Mouse (Mus musculus) MEL (cell line): Measurements from ENCODE around the gene Atf3. TPM values are rescaled to one million over a fixed set of nuclear protein-coding genes. Genes with fewer than 3 reads are reported as not detected.

ENCODE experiments used
- DNase-seq: peaks from one replicate; pipeline ENCODE4 v3.0.0; 2011; ENCODE audit warnings: low read depth, low spot score
- H3K27ac ChIP-seq: 2 replicates; pipeline ENCODE4 v1.5.1; 2012; ENCODE audit warnings: low read depth, mild to moderate bottlenecking, control low read depth, low read length, moderate library complexity; ENCODE audit not compliant: control insufficient read depth
- H3K27me3 ChIP-seq, 2 experiments: fragments of 150-350 bp in 1 of 2; sonication (generic) in 1 of 2; 2 replicates each; pipeline ENCODE4 v1.6.1; 2012; ENCODE audit warnings: low read length in 2 of 2, mild to moderate bottlenecking in 2 of 2, improper control_type of control experiment in 1 of 2, moderate library complexity in 1 of 2; ENCODE audit not compliant: insufficient read depth in 2 of 2, control insufficient read depth in 1 of 2
- H3K36me3 ChIP-seq, 2 experiments: 2 replicates each; pipeline ENCODE4 v1.6.1; 2012 to 2014; ENCODE audit warnings: low read length in 2 of 2, improper control_type of control experiment in 1 of 2, inconsistent platforms in 1 of 2, mild to moderate bottlenecking in 1 of 2; ENCODE audit not compliant: insufficient read depth in 2 of 2, control insufficient read depth in 1 of 2
- H3K4me1 ChIP-seq, 2 experiments: fragments of 150-350 bp in 1 of 2; sonication (generic) in 1 of 2; 2 replicates each; pipeline ENCODE4 v1.6.1; 2012; ENCODE audit warnings: low read length in 2 of 2, improper control_type of control experiment in 1 of 2, mild to moderate bottlenecking in 1 of 2; ENCODE audit not compliant: insufficient read depth in 2 of 2, control insufficient read depth in 1 of 2
- H3K4me3 ChIP-seq, 2 experiments: fragments of 150-350 bp in 1 of 2; sonication (generic) in 1 of 2; 2 replicates each; pipeline ENCODE4 v1.5.1; 2012; ENCODE audit warnings: low read depth in 2 of 2, low read length in 2 of 2, mild to moderate bottlenecking in 2 of 2, moderate library complexity in 2 of 2, control low read depth in 1 of 2, improper control_type of control experiment in 1 of 2; ENCODE audit not compliant: control insufficient read depth in 1 of 2, insufficient read depth in 1 of 2
- H3K79me2 ChIP-seq: 2 replicates; pipeline ENCODE4 v1.6.1; 2012; ENCODE audit warnings: mild to moderate bottlenecking, low read length, moderate library complexity; ENCODE audit not compliant: control insufficient read depth, poor library complexity, insufficient read depth
- H3K9ac ChIP-seq: 2 replicates; pipeline ENCODE4 v1.6.1; 2012; ENCODE audit warnings: low read depth, mild to moderate bottlenecking, control low read depth, low read length, moderate library complexity; ENCODE audit not compliant: control insufficient read depth, poor library complexity, severe bottlenecking
- H3K9me3 ChIP-seq: fragments of 150-350 bp; sonication (generic); replicated peaks from 2 replicates; pipeline ENCODE4 v1.6.1; 2012; ENCODE audit warnings: mild to moderate bottlenecking, low read length, improper control_type of control experiment, moderate library complexity; ENCODE audit not compliant: insufficient read depth
- BHLHE40 ChIP-seq: IDR thresholded peaks from 2 replicates; pipeline ENCODE4 v1.6.1; 2012; ENCODE audit warnings: low read depth, mild to moderate bottlenecking, inconsistent platforms, low read length, improper control_type of control experiment, borderline replicate concordance
- CHD1 ChIP-seq: IDR thresholded peaks from 2 replicates; pipeline ENCODE4 v1.6.1; 2012; ENCODE audit warnings: low read depth, mild to moderate bottlenecking, inconsistent platforms, low read length, improper control_type of control experiment
- ELF1 ChIP-seq: IDR thresholded peaks from 2 replicates; pipeline ENCODE4 v1.6.1; 2014; ENCODE audit warnings: low read depth, mild to moderate bottlenecking, inconsistent platforms, low read length, improper control_type of control experiment, moderate library complexity
- EP300 ChIP-seq, 2 experiments: IDR thresholded peaks; 2 replicates each; pipeline ENCODE4 v1.6.1; 2011; ENCODE audit warnings: improper control_type of control experiment in 2 of 2, low read length in 2 of 2, low read depth in 1 of 2, mild to moderate bottlenecking in 1 of 2
- ETS1 ChIP-seq: IDR thresholded peaks from 2 replicates; pipeline ENCODE4 v1.6.1; 2012; ENCODE audit warnings: low read depth, mild to moderate bottlenecking, inconsistent platforms, low read length, improper control_type of control experiment, moderate library complexity
- GABPA ChIP-seq: IDR thresholded peaks from 2 replicates; pipeline ENCODE4 v1.6.1; 2012; ENCODE audit warnings: low read depth, mild to moderate bottlenecking, inconsistent platforms, low read length, improper control_type of control experiment, moderate library complexity
- HCFC1 ChIP-seq: IDR thresholded peaks from 2 replicates; pipeline ENCODE4 v1.6.1; 2012; ENCODE audit warnings: low read depth, mild to moderate bottlenecking, inconsistent platforms, low read length, improper control_type of control experiment, moderate library complexity
- JUND ChIP-seq: IDR thresholded peaks from 2 replicates; pipeline ENCODE4 v1.6.1; 2011; ENCODE audit warnings: low read depth, mild to moderate bottlenecking, improper control_type of control experiment, low read length
- MAX ChIP-seq: IDR thresholded peaks from 2 replicates; pipeline ENCODE4 v1.6.1; 2011; ENCODE audit warnings: low read length, improper control_type of control experiment
- MAZ ChIP-seq: IDR thresholded peaks from 2 replicates; pipeline ENCODE4 v1.6.1; 2012; ENCODE audit warnings: low read depth, mild to moderate bottlenecking, inconsistent platforms, low read length, improper control_type of control experiment
- MEF2A ChIP-seq: IDR thresholded peaks from 2 replicates; pipeline ENCODE4 v1.6.1; 2014; ENCODE audit warnings: low read depth, mild to moderate bottlenecking, inconsistent platforms, low read length, improper control_type of control experiment; ENCODE audit not compliant: poor library complexity, insufficient replicate concordance, severe bottlenecking; ENCODE audit errors: extremely low read depth
- MYB ChIP-seq: IDR thresholded peaks from 2 replicates; pipeline ENCODE4 v1.6.1; 2011; ENCODE audit warnings: mild to moderate bottlenecking, low read depth, low read length, improper control_type of control experiment
- MYC ChIP-seq: IDR thresholded peaks from 2 replicates; pipeline ENCODE4 v1.6.1; 2011; ENCODE audit warnings: low read depth, mild to moderate bottlenecking, low read length, improper control_type of control experiment, moderate library complexity
- POLR2A ChIP-seq, 2 experiments: IDR thresholded peaks; 2 replicates each; pipeline ENCODE4 v1.6.1; 2011 to 2012; ENCODE audit warnings: low read length in 2 of 2, mild to moderate bottlenecking in 2 of 2, control low read depth in 1 of 2, improper control_type of control experiment in 1 of 2, low read depth in 1 of 2, moderate library complexity in 1 of 2; ENCODE audit not compliant: control insufficient read depth in 1 of 2, insufficient read depth in 1 of 2, poor library complexity in 1 of 2
- POLR2AphosphoS5 ChIP-seq: IDR thresholded peaks from 2 replicates; pipeline ENCODE4 v1.6.1; 2012; ENCODE audit warnings: low read depth, borderline replicate concordance, mild to moderate bottlenecking, inconsistent platforms, low read length, moderate library complexity, mixed read lengths
- RCOR1 ChIP-seq: IDR thresholded peaks from 2 replicates; pipeline ENCODE4 v1.6.1; 2012; ENCODE audit warnings: low read depth, mild to moderate bottlenecking, inconsistent platforms, low read length, improper control_type of control experiment
- SIN3A ChIP-seq: IDR thresholded peaks from 2 replicates; pipeline ENCODE4 v1.6.1; 2012; ENCODE audit warnings: low read length, improper control_type of control experiment, inconsistent platforms
- TBP ChIP-seq: IDR thresholded peaks from 2 replicates; pipeline ENCODE4 v1.8.0; 2011; ENCODE audit warnings: low read depth, low read length, improper control_type of control experiment
- TCF12 ChIP-seq: IDR thresholded peaks from 2 replicates; pipeline ENCODE4 v1.6.1; 2014; ENCODE audit warnings: low read depth, mild to moderate bottlenecking, inconsistent platforms, low read length, improper control_type of control experiment, moderate library complexity
- UBTF ChIP-seq: IDR thresholded peaks from 2 replicates; pipeline ENCODE4 v1.6.1; 2012; ENCODE audit warnings: low read depth, mild to moderate bottlenecking, inconsistent platforms, low read length, improper control_type of control experiment, moderate library complexity, borderline replicate concordance; ENCODE audit not compliant: insufficient read depth
- USF1 ChIP-seq: IDR thresholded peaks from 2 replicates; pipeline ENCODE4 v1.6.1; 2014; ENCODE audit warnings: low read depth, mild to moderate bottlenecking, inconsistent platforms, low read length, improper control_type of control experiment, moderate library complexity
- USF2 ChIP-seq, 2 experiments: IDR thresholded peaks; 2 replicates each; pipeline ENCODE4 v1.6.1; 2011 to 2012; ENCODE audit warnings: improper control_type of control experiment in 2 of 2, low read length in 2 of 2, borderline replicate concordance in 1 of 2, inconsistent platforms in 1 of 2, low read depth in 1 of 2, mild to moderate bottlenecking in 1 of 2; ENCODE audit not compliant: insufficient read depth in 1 of 2
- ZC3H11A ChIP-seq: IDR thresholded peaks from 2 replicates; pipeline ENCODE4 v1.6.1; 2012; ENCODE audit warnings: low read depth, mild to moderate bottlenecking, inconsistent platforms, low read length, improper control_type of control experiment
- ZMIZ1 ChIP-seq: IDR thresholded peaks from 2 replicates; pipeline ENCODE4 v1.6.1; 2012; ENCODE audit warnings: low read depth, mild to moderate bottlenecking, inconsistent platforms, low read length, improper control_type of control experiment, moderate library complexity
- polyA plus RNA-seq, 2 experiments: library from polyadenylated mRNA; stranded (reverse) in 1 of 2; unstranded in 1 of 2; fragments of >175 nt in 1 of 2; fragments of >200 nt in 1 of 2; gene quantifications; 2 replicates each; pipeline versions ENCODE4 v1.2.1 to v1.2.4; 2012; ENCODE audit warnings: low replicate concordance in 2 of 2, low read depth in 1 of 2; ENCODE audit not compliant: insufficient read length in 2 of 2, insufficient read depth in 1 of 2, missing spikeins in 1 of 2
- total RNA-seq: library from RNA; depleted of rRNA; stranded (reverse); fragments of 300-350 nt; gene quantifications from 2 replicates; pipeline ENCODE4 v1.2.3, GENCODE M21; 2012

The Atf3 gene
- total and polyA plus RNA-seq, 3 experiments: 0.46 to 1.4 TPM; not detected in 1

DNA sequence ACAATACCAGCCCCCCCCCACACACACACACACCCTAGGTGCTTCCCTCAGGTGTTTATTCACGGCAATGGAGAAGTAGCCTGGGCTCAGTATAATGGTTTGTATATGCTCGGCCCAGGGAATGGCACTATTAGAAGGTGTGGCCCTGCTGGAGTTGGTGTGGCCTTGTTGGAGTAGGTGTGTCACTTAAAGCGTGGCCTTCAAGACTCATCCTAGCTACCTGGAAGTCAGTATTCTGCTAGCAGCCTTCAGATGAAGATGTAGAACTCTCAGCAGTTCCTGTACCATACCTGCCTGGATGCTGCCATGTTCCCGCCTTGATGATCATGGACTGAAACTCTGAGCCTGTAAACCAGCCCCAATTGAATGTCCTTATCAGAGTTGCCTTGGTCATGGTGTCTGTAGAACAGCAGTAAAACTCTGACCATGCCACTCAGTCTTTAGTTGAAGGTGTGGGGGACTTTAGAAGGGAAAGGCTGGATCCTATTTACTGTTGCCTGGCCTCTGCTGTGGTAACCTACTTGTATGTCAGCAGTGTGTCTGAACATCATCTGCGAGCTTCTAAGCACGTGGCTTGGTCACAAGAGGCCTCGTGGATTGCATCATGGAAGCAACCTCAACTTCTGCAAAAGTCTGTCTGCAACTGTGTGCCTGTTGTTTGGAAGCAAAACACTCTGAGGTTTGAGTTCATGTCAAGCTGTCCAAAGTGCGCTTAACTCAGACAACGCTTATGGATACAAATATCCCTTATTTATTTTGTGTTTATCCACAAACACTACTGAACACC is 16.8 kb downstream of the Atf3 start:
- no peak for TF ChIP-seq JUND
- no peak for TF ChIP-seq POLR2AphosphoS5
- no peak for TF ChIP-seq CHD1
- no peak for TF ChIP-seq TBP
- TF ChIP-seq ZC3H11A: no peak
- TF ChIP-seq UBTF: no peak
- no peak for TF ChIP-seq USF2 (IDR thresholded peaks at IDR 0.05; ENCODE audit: borderline replicate concordance in 1 of 2, insufficient read depth in 1 of 2, low read depth in 1 of 2, low read length in 2 of 2)
- TF ChIP-seq MYC: 0 out of 2 replicates have a peak, but pooled peaks have one; percentile 46
- TF ChIP-seq MAX: peak; percentile 55; the same call in 1 of the 2 replicates
- Histone ChIP-seq H3K9ac (no peak overlapping the region), H3K4me1 (peaks cover 0 to 6% of the 10 kb centered on the region in 2 experiments; a peak in 1 of 4 replicates), H3K4me3 (no peak overlapping the region), H3K27ac (no peak overlapping the region), H3K27me3 (peaks cover 3% of the 10 kb centered on the region in 2 experiments; a peak in 3 of 4 replicates), H3K9me3 (no peaks in the 10 kb centered on the region), H3K36me3 (no peaks in the 10 kb centered on the region), H3K79me2 (no peaks in the 10 kb centered on the region)
- peak; percentile 28 for DNase-seq

DNA sequence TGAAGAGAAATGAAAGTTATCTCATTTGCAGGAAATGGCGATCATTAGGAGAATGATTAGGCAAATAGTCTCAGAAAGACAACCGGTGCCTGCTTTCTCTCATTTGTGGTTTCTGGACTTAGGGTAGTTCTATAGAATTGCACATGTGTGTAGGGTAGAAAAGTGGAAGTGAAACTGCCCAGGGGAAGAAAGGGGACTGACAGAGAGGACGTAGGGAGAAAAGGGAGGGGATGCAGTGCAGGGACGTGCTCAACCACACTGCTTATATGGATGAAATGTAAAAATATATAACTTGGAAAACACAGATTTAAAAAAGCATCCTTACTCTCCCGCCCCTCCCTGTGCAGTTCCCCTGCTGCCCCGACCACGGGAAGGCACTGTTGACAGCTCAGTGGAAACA is 19.9 kb downstream of the Atf3 start:
- no peaks in the 10 kb centered on the region for H3K36me3 ChIP-seq
- H3K79me2 ChIP-seq: no peaks in the 10 kb centered on the region
- H3K4me1 ChIP-seq: peaks cover 0 to 13% of the 10 kb centered on the region in 2 experiments; a peak in 1 of 4 replicates
- no peak overlapping the region for H3K27ac ChIP-seq
- H3K9me3 ChIP-seq: no peaks in the 10 kb centered on the region
- no peak for TF ChIP-seq USF1
- peak; percentile 49 for DNase-seq
- no peaks in the 10 kb centered on the region; a peak in 1 of 4 replicates for H3K27me3 ChIP-seq
- peak overlapping the region; percentile 22 to 29; a peak in 3 of 4 replicates for H3K4me3 ChIP-seq
- H3K9ac ChIP-seq: peak overlapping the region; percentile 15; the same call in 1 of the 2 replicates

GRCm38 (mm10) chr1:191196016-191196415 is 21.8 kb downstream of the Atf3 start:
- H3K36me3 ChIP-seq: no peaks in the 10 kb centered on the region
- no peak overlapping the region for H3K9ac ChIP-seq
- no peaks in the 10 kb centered on the region for H3K79me2 ChIP-seq
- no peak overlapping the region for H3K4me3 ChIP-seq
- no peak for DNase-seq
- peaks cover 0 to 13% of the 10 kb centered on the region in 2 experiments; a peak in 1 of 4 replicates for H3K4me1 ChIP-seq
- TF ChIP-seq POLR2A (IDR thresholded peaks at IDR 0.05; ENCODE audit: control insufficient read depth in 1 of 2, insufficient read depth in 1 of 2, low read depth in 1 of 2, low read length in 2 of 2, poor library complexity in 1 of 2) (no peak), MAZ (no peak), ETS1 (no peak), RCOR1 (no peak), MYB (no peak), MEF2A (no peak), ZMIZ1 (no peak), TCF12 (no peak), SIN3A (no peak), BHLHE40 (no peak), CHD1 (no peak), EP300 (IDR thresholded peaks at IDR 0.05; ENCODE audit: low read depth in 1 of 2, low read length in 2 of 2) (no peak), GABPA (no peak), ZC3H11A (no peak), TBP (no peak), HCFC1 (no peak), ELF1 (no peak)
- peaks cover 2 to 9% of the 10 kb centered on the region in 2 experiments; a peak in 3 of 4 replicates for H3K27me3 ChIP-seq
- H3K27ac ChIP-seq: no peak overlapping the region
- H3K9me3 ChIP-seq: no peaks in the 10 kb centered on the region
